Mouse (Mus musculus) cerebellum, postnatal 14 days (tissue): ENCODE data around the gene Abcg4.
A peak's percentile ranks its signal among the peaks of the same experiment; 100 is the strongest.
"Not testable (repeated sequence)": the region's sequence is repeated elsewhere in the genome, so short reads cannot be mapped to it uniquely, and the experiment has no call there.

Experiments used
- DNase-seq, 2 experiments: peaks; one replicate each; pipeline ENCODE4 v3.0.0; 2021; ENCODE audit warnings: mixed read lengths in 2 of 2

Gene Abcg4

DNA sequence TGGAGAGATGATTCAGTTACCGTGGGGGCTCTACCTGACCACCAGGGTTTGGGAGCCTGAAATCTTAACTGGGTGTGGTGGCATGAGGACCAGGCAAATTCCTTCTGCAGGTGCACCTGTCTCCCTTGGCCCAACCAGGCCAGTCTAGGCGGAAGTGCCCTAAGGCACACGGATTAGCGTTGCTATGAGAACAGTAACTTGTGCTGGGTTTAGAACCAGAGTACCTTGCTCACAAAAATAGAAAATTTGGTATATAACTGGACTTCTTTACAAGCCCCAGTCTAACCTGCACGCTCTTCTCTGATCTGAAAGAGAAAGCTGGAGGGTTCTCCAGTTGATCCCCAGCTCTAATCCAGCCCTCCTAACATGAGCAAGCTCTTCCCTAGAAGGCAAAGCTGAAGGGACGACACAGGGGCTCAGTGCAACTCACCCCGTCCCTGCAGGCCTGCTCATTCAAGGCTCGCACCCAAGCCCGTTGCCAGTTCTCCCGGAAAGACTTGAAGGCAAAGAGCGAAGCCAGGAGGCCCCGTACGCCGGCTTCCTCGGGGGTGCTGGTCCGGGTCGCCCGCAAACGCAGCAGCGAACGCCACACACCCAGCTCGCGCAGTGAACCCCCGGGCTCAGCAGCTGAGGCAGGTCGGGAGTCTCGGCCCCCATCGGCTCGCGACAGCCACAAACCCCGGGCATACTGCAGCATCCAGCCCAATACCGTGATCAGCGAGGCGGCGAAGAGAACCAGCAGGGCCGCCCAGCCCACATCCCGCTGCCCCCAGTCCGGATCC lies 30.9 kb upstream of the Abcg4 start:
- DNase-seq: no peak

DNA sequence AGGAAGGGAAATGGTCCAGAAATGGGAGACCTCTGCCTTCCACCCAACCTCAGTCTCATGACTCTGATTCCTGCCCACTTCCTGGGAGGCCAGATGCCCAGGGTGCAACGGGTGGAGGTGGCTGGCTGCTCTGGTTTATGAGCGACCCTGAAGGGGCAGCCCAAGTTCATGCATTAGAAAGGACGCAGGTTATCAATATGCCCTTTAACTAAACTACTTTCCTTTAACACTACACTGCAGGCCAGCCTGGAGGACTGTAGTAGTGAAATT lies 30.3 kb upstream of the Abcg4 start:
- no peak for DNase-seq

DNA sequence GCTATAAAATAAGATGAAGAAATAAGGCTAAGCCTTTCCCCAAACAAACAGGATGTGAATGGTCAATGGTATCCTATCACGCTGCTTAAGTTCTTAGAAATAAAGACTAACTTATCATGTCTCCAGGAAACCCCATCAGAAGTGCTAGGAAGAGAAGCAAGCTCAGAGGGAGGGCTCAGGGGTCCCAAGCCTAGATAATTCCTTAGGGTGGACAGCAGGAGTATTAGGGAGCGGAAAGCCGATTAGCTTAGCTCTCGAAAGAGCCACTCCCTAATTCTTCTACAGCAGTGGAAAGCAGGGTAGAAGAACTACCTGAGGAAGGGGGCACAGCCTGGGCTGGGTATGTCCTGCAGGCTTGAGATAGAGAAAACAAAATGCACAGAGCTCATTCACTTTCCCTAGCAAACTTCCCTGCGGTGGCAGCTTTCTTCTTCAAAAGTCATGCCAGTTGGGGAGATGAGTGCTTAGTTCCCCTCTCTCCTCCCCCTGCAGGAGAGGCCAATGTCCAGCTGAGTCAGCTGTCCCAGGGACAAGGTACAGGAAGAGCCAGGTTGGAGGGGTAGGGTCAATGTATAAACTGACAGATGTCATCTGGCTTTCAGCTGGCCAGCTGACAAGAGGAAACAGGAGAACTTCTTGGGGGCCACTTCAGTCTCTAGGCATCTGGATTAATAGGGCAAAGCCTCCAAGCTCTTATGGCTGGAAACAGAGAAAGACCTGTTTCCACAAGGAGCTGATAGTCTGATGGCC lies 29.8 kb upstream of the Abcg4 start:
- DNase-seq: no peak

DNA sequence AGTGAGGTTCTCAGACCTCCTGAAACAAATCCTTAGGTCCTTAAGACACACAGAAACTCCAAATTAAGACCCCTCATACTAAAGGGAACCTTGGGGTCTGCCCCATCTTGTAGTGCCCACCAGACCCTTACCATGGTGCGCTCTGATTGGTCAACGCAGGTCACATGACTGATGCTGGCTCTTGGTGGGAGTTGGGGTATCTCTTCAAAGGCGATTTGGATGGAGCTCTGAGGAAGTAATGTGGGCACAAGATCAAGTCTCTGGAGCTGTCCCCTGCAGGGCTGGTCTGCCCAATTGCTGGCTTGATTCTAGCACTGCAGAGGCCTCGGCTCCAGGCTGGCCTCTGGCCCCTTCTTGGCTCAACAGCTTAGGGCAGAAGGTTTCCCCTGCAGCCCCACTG lies 29.0 kb upstream of the Abcg4 start:
- DNase-seq: peak in 1 of 2 experiments; percentile 35

DNA sequence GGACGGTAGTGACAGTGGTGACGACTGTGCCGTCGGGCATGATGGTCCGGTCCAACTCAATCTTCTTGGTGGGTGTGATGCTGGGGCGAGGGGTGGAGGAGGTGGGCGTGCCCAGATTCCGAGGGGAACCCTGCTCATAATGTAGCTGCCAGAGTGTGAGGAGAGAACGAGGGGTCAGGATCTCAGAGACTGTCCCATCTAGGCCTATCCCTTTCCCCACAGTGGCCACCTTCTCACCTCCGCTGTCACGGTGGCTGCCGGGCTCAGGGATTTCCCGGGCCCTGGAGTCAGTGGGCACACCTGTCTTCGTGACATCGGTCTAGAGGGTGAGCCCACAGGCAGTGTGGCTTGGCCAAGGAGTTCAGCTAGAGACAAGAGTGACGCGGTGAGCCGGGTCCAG lies 26.5 kb upstream of the Abcg4 start:
- no peak for DNase-seq

DNA sequence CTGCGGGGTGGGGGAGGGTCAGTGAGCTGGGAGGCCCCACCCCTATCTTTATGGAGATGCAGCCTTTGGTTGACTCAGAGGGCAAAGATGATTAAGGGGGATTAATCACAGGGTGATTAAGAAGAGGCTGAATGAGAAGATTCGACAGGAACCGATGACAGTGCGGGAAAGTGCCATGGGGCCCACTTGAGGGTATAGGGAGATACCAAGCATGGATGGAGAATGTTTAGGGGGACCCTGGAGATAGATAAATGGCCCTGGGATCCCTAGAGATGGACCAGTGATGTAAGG lies 25.8 kb upstream of the Abcg4 start:
- DNase-seq: no peak

DNA sequence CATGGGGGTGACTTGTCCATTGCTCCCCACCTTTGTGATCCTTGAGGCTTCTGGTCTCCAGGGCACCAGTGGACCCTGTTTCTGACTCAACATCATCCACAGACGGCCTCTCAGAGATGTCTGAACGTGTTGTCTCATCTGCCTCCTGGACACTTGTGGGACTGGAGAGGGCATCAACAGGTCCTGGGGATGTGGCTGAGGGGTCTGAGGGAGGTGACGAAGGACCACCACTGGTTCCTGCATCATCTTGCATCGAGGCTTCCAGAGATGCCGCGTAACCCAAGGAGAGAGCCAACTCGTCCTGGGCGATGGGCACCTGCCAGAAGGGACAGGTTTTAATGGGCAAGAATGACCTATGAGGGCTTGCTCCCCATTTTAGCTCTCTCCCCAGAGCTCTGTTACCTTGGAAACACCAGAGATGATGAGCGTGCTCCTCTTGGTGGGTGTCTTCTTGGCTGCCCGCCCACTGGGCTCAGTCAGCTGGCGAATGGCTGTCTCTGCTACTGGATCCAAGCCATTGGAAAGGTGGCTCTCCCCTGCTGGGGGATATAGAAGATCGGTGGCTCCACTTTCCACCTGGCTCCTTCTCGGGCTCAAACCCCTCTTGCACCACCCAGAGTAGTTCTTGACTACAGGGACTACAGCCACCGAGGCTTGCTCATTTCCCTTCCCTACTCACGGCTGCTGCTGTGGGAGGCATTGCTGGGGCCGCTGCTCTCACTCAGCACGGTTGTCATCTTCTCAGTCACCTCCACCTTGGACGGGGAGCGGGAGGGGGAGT lies 25.3 kb upstream of the Abcg4 start:
- peak; percentile 82 to 88 for DNase-seq

DNA sequence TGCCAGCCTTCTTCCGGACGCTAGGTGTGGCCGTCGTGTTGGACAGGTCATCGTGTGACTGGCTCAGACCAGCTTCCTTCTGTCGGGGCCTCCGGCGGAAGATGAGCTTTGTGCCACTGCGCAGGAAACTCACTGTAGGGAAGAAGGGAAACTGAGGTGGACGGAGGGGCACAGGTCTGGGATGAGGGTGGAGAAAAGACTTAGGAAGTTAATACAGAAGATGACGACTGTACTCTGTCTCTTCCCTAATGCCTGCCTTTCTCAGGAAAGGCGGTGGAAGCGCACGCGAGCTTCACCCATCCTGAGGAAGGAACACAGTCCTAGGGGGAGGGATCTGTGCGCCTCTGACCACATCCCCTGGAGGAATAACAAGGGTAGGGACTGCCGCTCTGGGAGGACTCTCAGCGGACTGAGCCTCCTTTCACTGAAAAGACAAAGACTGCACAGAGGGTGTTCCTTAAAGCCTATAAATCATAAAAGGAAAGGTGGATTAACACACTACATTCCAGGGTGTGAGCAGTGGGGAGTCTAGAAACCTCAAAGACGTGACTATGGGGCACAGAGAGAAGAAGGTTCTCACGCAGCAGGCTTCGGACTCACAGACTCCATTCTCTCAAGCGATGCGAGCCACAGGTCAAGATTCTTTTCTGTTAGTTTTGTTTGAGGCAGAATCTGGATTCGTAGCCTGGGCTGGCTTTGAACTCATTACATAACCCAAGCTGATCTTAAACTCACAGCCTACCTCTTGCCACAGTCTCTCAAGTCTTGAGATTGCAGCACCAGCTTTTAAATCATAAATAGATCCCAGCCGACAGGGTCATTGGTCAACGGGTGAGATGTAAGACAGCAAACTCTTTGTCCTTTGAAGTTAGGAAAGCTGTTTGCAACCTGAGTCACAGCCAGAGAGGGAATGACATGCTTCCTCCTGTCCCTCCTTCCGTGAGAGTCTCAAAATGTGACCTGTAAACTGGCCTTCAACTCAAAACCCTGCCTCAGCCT lies 23.0 kb upstream of the Abcg4 start:
- DNase-seq: no peak

DNA sequence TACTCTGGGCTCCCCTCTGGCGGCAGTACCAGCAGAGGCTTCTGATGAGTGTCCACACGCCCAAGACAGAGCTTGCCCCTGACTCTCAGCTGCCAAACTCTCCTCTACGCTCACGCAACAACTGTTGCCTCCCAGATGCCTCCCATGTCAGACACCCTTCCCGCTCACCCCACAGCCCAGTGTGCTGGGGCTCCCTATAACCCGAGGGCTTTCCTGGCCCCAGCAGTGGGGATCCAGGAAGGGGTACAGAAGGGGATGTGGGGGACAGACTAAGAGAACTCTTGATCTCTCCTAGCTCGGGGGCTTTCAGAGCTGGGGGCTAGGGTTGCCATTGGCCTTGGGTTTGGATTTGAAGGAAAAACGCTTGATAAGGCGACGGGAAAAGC lies 22.3 kb upstream of the Abcg4 start:
- no peak for DNase-seq

DNA sequence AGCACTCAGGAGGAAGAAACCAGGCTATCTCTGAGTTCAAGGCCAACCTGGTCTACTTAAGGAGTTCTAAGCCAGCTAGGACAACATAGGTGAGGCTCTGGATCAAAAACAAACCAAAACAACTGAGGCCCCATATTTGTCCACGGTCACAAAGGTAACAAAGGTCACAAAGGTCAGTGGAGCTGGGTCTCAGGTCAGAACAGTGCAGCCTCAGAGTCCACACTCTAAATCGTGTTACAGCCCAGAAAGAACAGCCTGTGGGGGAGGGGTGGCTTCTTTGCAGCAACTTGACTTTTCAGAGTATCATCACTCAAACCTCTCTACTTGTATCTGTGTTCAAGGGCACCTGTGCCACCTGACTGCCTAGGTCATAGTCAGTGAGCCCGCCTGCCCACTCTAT lies 21.3 kb upstream of the Abcg4 start:
- no peak for DNase-seq

DNA sequence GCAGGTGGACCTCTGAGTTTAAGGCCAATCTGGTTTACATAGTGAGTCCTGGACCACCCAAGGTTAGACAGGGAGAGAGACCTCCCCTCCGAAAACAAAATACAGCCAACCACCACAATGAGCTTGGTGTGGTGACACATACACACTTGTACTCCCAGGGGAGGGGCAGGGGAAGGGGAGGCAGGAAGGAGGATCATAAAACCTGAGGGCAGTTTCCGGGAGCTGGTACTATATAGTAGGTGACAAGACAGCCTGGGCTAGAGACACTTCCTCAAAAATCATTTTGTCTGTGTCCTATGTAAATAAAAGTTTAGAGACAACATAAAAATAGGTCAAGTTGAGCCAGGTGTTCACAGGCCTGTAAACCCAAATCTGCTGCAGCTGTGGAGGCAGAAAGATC lies 18.8 kb upstream of the Abcg4 start:
- no peak for DNase-seq

DNA sequence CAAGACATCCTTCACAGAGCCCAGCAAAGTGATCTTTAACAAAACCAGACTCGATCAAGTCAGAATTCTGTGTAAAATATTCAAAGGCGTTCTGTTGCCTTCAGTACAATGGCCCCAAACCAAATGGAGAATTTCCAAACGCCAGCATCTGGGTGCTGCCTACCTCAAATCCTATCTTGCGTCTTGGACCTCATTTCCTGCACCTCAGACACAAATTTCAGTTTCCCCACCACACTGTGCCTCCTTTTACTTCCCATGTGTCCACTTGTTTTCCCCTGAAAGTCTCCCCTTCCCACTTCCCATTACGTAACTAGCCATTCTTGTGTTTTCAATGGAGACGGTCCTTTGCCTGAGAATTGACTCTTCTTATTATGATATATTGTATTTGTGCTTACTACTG lies 18.1 kb upstream of the Abcg4 start:
- DNase-seq: no peak

DNA sequence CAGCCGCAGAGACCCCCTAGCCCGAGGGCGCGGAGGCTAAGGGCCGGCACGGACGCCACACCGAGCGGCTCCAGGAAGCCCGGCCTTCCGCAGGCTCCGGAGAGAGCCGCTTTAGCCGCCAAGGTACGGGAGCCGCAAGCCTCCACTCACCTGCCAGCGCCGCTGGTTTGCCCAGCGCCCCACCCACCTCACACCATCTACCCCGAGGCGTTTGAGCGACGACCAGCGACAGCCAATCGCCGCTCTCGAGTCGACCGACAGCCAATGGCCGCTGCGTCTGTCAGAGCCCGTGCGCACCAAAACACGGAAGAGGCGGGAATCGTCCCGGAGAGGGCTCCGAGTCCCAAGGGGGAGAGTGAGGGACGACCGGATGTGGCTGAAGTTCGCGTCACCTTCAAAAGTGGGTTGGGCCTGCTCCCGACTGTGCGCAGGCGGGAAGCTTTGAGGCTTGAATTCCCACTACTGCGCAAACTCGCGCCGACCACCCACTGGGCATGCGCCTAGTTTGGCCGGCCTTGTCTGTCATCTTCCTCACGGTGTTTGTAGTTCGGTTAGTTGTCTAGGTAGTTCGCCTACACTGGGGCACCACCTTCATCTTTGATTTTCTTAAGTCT lies 17.2 kb upstream of the Abcg4 start, which contains the start of gene Hinfp:
Hinfp (minus strand) TSS at position 206 of the 614 bp plus-strand sequence.
- DNase-seq: peak; percentile 97 to 98

DNA sequence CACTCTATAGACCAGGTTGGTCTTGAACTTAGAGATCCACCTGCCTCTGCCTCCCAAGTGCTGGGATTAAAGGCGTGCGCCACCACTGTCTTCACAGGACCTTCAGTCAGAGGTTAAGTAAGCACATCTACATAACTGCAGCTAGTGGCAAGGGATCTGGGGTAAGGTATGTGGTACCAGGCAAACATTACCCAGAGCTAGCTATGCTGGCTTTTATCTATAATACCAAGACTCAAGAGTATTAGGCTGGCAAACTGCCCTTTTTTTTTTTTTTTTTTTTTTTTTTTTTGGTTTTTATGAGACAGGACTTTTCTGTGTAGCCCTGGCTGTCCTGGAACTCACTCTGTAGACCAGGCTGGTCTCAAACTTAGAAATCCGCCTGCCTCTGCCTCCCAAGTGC lies 11.6 kb upstream of the Abcg4 start:
- DNase-seq: not testable (repeated sequence)

DNA sequence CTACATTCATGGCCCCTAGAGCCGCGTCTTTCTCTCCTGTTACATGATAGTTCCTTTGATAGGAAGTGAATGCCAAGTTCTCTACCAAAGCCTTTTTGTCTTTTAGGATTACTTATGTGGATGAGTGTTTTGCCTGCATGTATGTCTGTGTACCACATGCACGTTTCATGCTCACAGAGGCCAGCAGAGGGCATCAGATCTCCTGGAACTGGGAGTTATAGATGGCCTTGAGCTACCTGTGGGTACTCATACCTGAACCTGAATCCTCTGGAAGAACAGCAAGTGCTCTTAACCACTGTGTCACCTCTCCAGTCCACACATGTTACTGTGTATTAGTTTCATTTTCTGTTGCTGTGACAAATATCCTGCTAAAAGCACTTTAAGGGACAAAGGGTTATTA lies 4.1 kb upstream of the Abcg4 start:
- DNase-seq: peak; percentile 64 to 78

DNA sequence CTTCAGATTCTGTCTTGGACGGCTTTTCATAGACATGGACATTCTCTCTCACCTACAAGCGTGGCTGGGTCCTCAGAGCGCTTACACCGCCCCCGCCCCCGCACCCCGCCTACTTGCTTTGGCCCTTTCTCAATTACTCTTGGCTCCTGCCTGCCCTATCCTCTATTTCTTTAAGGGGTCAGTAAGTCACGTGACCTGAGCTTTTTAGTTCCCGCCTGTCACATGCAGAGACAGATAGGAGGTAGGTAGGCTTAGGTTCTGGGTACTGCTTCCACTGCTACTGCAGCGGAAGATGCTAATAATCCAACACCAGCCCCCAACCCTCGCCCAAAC lies 510 bp upstream of the Abcg4 start:
- DNase-seq: peak; percentile 29 to 40

DNA sequence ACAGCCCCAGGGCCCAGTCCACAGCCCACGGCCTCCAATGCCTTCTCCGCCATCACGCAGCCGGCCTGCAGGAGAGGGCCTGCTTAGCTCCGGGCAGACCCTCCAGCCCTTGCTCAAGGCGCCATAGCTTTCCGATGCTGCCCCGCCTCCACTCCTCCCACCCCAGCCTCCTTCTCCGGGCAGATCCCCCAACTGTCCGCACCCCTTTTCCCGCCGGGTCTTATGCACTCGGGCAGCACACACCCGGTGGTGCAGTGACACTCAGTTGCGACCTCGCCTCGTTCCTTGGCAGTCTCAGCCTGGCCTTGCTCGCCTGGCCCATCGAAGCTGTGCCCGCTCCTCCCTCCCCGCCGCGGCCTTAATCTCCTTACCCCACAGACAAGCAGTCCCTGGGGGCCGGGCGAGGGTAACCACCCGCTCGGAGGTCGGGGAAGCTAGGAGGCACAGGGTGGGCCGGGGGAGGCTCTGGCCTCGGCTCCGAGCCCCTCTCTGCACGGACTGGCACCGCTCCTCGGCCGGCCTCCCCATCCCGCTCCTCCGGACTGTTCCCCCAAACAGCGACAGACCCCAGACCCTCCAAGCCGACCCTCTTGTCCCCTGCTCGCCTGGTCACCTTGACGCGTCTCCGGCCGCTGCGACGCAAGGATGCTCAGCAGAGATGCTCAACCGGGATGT lies 877 bp downstream of the Abcg4 start:
- peak; percentile 56 to 64 for DNase-seq

DNA sequence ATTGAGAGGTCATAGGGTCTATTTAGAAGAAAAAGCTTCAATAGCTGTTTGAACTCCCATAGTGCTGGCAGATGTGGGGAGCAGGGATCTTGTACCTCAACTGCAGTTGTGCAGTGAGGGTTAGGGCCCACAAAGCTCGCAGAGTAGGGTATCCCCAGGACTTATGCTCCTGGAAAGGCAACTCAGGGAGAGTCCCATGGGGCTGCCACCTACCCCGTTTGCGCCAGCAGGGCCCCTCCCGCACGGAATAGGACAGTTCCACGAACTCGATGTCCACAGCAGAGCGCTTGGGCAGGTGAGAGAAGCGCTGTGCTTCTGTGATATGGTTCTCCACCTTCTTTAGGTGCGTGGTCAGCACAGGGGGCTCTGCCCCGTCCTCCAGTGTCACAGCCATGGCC lies 1.4 kb downstream of the Abcg4 start:
- DNase-seq: peak in 1 of 2 experiments; percentile 33

DNA sequence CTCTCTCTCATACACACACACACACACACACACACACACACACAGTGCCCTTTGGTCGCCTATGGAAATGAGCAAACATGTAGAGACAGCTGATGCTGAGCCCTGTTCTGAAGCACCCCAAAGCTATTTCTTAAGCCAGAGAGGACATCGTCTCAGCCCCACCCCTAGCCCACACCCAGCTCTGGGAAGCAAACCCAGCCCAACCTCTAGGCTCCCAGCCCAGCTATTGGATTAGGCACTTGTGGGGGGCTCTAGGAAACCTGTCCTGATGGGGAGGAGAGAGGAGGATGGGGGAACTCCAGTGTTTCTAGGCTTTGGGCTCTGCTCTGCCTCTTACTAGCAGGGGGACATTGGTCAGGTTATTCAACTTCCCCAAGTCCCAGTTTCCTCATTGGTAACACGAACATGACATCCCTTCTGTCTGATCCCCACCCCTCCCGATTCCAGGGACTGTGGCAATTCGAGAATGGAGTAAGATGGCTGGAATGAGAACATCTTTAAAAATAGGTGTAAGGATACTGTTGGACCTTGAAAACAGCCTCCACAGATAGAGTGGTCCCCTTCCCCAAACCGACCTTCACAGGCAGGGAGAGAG lies 2.1 kb downstream of the Abcg4 start:
- no peak for DNase-seq

DNA sequence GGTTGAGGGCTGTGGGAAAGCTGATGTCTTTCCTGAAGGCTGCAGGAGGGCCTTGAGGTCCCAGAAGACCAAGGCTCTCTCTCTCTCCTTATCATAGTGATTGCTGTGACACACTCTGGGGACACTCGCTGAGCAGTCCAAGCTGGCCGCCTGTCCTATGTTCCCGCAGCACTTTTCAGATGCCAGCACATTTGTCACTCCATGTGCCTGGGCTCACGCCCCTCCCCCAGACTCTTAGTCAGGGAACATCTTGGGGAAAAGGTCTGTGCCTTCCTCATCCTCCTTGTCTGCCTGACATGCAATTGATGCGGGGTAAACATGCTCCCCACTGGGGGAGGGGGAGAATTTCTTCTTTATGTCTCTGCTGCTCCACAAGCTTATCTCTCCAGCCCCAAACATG lies 5.2 kb downstream of the Abcg4 start:
- no peak for DNase-seq

DNA sequence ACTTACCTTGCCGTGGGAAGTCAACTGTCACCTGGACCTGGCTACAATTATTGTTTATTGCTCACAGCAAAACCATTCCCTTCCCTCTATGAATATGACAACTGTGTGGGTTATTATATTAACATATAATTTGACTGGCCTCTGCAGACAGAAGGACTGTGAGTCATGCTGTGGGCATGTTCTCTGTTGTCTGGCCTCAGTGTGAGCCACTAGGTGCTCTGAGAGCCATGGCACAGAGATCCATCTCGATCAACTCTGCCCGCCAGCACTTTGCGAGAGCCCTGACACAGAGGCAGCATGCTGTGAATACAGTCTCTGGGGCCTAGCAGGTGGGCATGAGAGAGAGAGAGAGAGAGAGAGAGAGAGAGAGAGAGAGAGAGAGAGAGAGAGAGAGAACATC lies 18.4 kb downstream of the Abcg4 start:
- no peak for DNase-seq
